Mouse (Mus musculus): ENCODE measurements at regions not wholly inside any gene's neighbourhood (a gene's known extent, or its start where the extent isn't known, plus 50 kb on each side); places are given as distances from the start of the nearest gene placed in this dataset.

DNA sequence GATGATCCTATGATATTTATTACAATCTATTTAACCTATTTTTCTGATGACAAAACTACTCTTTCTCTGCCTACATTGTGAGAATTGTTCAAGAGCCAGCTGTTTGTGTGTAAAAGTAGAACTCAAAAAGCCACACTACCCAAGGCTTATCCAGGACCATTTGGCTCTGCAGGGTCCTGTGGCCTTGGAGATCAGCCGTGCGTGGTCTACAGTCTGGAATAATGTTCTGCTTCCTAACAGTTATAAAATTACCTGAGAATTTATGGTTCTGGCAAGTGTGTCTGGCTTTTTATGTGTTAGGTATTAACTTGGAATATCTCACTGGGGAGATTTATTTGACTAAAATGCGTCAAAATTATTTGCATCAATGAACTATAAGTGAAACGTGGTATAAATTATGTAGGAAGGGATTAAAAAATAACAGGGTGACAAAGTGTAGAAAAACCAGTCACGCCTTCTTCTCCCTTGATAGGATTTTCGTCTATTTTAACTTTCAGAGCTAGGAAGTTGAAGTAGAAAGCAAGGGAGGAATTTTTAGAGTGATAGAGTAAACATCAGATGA is 1789.0 kb upstream of the Gm7489 start:
- DNase-seq (ENCODE audit: low read depth, low spot score): no peak

GRCm38 (mm10) chr15:52108761-52109160 is 1775.9 kb upstream of the Gm7489 start:
- DNase-seq (ENCODE audit: low read depth, low spot score): no peak

GRCm38 (mm10) chr15:52114368-52115036 is 1770.2 kb upstream of the Gm7489 start:
- DNase-seq (ENCODE audit: low read depth, low spot score): no peak

- no peak for DNase-seq (ENCODE audit: low read depth, low spot score)
These were observed 1748.0 kb upstream of the Gm7489 start for GRCm38 (mm10) chr15:52136693-52137092.

GRCm38 (mm10) chr15:52153421-52153820 is 1731.3 kb upstream of the Gm7489 start:
- peak; percentile 22 for DNase-seq (ENCODE audit: low read depth, low spot score)

- DNase-seq (ENCODE audit: low read depth, low spot score): no peak
These were observed 1728.9 kb upstream of the Gm7489 start for GRCm38 (mm10) chr15:52155784-52156183.

DNA sequence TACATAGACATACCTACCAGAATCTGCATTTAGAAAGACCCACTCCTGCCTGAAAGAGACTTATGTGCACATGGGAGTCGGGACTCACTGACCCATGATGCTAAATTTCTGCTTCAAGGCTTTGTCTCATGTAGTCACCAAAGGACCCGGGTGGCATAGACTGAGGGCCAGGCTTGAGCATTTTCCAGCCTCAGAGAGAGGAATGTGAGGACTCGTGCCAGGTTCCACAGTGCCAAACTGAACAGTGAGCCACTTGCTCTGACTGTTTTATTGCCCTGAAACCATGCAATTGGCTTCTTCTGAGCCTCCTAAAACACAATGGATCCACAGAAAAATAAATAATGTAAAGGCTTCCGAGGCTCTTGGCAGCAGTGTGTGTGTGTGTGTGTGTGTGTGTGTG is 1727.9 kb upstream of the Gm7489 start:
- no peak for DNase-seq (ENCODE audit: low read depth, low spot score)

DNA sequence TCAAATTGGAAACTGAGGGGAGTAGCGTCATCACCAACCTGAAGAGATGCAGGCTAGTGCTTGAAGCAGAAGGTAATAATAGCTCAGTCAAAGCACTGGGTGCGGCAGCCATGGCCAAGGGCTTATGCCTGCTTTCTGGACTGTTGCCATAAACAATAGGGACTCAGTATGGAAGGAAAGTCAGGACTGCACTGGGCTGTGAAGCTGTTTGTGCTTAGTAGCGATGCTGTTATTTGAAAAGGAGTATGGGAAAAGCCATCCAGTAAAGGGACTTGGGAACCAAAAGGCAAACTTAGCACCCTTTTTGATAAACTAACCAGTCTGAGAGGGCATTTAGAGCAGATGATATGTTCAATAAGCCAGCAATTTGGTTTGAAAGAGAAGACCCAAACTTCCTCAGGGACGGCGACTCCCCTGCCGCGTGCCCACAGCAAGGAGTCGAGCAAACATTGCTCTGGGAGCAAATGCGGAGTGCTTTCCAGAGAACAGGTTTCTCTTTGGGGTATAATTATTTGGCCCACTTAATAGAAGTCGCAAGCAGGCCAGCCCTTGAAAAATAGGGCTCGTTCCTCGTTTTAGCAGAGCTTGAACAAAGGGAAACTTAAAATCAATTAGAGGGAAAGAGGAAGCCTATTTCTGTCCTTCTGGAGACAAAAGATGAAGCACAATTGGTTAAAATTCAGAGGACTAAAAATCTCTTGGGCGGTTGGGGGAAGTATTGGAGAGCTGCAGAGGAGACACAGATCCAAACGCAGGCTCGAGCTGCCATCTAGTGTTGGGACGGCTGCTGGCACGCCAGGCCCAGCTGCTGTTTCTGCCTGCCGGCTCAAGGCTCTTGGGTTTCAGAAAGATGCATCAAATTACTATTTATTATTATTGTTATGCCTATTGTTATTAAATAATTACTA is 1724.3 kb upstream of the Gm7489 start:
- peak; percentile 56 for DNase-seq (ENCODE audit: low read depth, low spot score)

- DNase-seq (ENCODE audit: low read depth, low spot score): no peak
These were observed 1723.6 kb upstream of the Gm7489 start for GRCm38 (mm10) chr15:52161089-52161442.

GRCm38 (mm10) chr15:52161568-52162316 is 1723.0 kb upstream of the Gm7489 start:
- DNase-seq (ENCODE audit: low read depth, low spot score): no peak

DNA sequence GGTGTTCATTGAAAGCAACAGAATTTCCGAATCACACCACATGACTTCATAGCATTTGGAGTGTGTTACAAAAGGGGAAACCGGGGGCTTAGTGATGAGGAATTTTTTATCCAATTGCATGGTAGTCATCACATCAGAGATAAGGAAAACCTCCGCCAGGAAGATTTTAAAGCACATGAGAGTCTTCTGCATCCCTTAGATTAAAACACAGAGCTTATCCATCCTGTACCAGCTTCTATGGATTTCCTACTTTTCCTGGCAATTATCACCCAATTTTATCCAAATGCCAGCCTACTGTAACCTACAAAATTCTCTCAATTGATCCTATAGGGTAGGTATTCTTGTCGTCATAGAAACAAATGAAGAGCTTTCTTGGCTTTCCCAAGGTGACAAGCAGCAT is 1718.6 kb upstream of the Gm7489 start:
- no peak for DNase-seq (ENCODE audit: low read depth, low spot score)

- DNase-seq (ENCODE audit: low read depth, low spot score): no peak
These were observed 1717.9 kb upstream of the Gm7489 start for GRCm38 (mm10) chr15:52166595-52167443.

DNA sequence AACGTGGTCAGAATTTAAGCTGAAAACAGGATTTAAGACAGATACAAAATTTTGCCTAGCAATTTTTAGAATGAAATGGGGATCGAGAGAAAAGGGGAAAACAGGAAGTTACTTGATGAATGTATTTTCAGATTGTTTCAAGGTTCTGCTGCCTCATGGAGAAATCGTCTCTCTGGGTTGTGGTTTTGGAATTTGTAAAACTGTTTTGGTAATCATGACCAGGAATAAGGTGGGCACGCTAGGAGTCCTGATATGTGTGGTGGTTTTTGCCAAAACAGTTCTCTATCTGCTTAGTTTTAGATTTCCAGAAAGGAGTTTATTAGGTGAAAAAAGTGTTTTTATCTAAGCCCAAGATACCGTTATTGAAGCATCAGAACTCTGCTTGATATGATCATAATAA is 1716.9 kb upstream of the Gm7489 start:
- DNase-seq (ENCODE audit: low read depth, low spot score): no peak

DNA sequence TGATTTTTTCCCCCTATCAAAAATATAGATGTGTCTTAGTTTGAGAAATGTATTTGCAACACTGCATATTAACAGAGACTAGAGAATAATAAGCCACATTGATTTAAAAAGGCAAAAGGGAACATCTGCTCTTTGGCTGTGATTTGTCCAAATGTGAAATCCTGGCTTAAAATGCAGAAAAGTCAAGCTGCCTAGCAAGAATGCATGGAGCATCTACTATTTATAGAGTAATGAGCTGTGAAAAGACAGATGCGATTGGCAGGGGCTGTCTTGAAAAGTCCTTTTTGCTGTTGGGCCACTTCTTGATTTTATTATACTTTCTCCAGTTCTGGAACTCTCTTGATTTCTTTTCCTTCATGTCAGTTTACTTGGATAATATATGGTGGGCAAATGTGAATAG is 1707.8 kb upstream of the Gm7489 start:
- DNase-seq (ENCODE audit: low read depth, low spot score): no peak

DNA sequence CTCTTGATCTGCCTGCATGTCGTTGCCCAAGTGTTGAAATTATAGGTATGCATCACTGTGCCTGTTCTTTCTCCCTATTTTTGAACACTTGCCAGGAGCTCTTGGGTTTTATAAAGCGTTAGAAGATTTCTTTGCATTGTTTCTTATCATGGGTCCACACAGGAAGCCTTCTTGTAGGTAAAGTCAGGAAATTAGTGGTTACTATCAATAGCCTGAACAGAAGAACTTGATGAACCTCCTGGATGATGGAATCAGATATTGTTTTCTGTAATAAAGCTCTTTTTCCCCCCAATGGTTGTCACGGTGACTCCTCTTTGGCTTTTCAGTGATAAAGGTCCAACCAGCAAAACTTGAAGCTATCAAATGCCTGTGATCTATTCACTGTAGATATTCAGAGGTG is 1706.0 kb upstream of the Gm7489 start:
- no peak for DNase-seq (ENCODE audit: low read depth, low spot score)

- DNase-seq (ENCODE audit: low read depth, low spot score): no peak
These were observed 1705.3 kb upstream of the Gm7489 start for GRCm38 (mm10) chr15:52179379-52179778.

GRCm38 (mm10) chr15:52191176-52191575 is 1693.5 kb upstream of the Gm7489 start:
- DNase-seq (ENCODE audit: low read depth, low spot score): no peak

DNA sequence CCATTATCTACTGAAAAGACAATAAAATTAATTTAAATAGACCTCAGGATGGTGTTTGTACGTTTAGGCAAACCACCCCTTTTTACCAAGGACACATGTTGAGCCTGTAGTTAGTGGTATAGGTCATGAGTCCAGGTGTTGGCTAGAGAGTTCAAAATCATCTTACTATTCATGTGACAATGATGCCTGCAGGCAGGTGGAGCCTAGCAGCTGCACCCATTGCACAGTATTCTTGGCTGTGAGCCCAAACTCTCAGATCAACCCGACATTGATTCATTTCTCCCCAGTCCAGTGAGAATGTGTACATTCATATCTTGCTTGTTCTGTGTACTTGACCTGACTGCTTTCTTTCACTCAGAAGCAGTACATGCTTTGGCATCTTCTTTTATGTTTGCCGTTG is 1677.4 kb upstream of the Gm7489 start:
- no peak for DNase-seq (ENCODE audit: low read depth, low spot score)

- no peak for DNase-seq (ENCODE audit: low read depth, low spot score)
These were observed 1652.3 kb upstream of the Gm7489 start for GRCm38 (mm10) chr15:52232442-52232841.

GRCm38 (mm10) chr15:52236220-52236619 is 1648.5 kb upstream of the Gm7489 start:
- DNase-seq (ENCODE audit: low read depth, low spot score): no peak

GRCm38 (mm10) chr15:52242890-52243289 is 1641.8 kb upstream of the Gm7489 start:
- no peak for DNase-seq (ENCODE audit: low read depth, low spot score)
